Mouse (Mus musculus): ENCODE data around the gene Prune2. TPM values are rescaled to one million over a fixed set of nuclear protein-coding genes. Genes with fewer than 3 reads are reported as not detected.

Prune2 gene
- polyA plus RNA-seq (2014; fragmentation: Illumina TruSeq; extraction: RNeasy Lipid Tissue Mini Kit (QIAGEN cat#74804); ENCODE audit: low read depth, low replicate concordance) = 53.2 TPM

DNA sequence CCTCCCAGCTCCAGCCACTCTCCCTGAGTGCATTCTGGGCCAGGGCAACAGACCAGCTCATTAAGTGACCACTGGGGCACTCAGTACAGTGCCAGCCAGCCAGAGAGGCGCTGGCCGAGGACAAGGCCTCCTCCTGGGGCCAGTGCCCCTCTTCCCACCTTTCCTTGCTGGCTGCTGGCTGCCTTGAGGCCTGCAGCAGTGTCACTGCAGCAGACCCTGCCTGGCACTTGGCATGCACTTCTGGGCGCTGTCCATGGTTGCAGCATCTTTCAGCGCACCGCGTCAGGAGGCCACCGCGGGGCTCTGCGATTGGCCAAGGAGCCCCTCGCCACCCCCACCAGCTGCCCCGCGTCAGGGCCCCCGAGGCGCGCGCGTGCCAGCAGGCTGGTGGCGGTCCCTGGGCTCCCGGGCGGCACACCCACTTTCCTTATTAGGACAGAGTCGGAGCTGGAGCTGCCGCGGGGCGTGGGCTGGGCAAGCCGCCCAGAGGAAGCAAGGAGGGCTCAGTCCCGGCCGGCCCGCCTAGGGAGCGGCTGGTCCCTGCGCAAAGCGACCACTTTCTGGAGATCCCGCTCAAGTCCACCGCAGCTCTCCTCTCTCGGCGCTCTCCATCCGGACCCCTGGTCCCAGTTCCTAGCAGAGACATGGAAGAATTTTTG lies at the start of gene Prune2:
TSS of gene Prune2 (plus strand) at position 506 of the 659 bp plus-strand sequence.

Other genes with a start within 250 kb of the Prune2 start
- 22.3 TPM for gene Vps13a, start 175.2 kb upstream of the Prune2 start, polyA plus RNA-seq (2014; fragmentation: Illumina TruSeq; extraction: RNeasy Lipid Tissue Mini Kit (QIAGEN cat#74804); ENCODE audit: low read depth, low replicate concordance)
- not detected for gene Foxb2, start 82.3 kb upstream of the Prune2 start, polyA plus RNA-seq (2014; fragmentation: Illumina TruSeq; extraction: RNeasy Lipid Tissue Mini Kit (QIAGEN cat#74804); ENCODE audit: low read depth, low replicate concordance)

Data from heart, adult 10 weeks (tissue).